Mouse (Mus musculus): Measurements from ENCODE around the gene Tns3.

Tns3 gene

GRCm38 (mm10) chr11:8432941-8433340 is 231.4 kb downstream of the Tns3 start:
- no peak for DNase-seq

- no peak for DNase-seq
These were observed 236.7 kb downstream of the Tns3 start for GRCm38 (mm10) chr11:8427660-8428059.

GRCm38 (mm10) chr11:8425226-8425570 is 239.1 kb downstream of the Tns3 start:
- no peak for DNase-seq

GRCm38 (mm10) chr11:8424342-8425225 is 239.8 kb downstream of the Tns3 start:
- peak; percentile 72 for DNase-seq

- DNase-seq, result peak; percentile 88
These were observed 259.0 kb downstream of the Tns3 start for GRCm38 (mm10) chr11:8405225-8405899.

GRCm38 (mm10) chr11:8401328-8401727 is 263.0 kb downstream of the Tns3 start:
- no peak for DNase-seq

GRCm38 (mm10) chr11:8396329-8396728 is 268.0 kb downstream of the Tns3 start:
- no peak for DNase-seq

- DNase-seq, result no peak
These were observed 272.8 kb downstream of the Tns3 start for GRCm38 (mm10) chr11:8391564-8391963.

- no peak for DNase-seq
These were observed 278.4 kb downstream of the Tns3 start for GRCm38 (mm10) chr11:8385891-8386405.
